Mouse (Mus musculus): ENCODE data around the gene Rimklb. TPM values are rescaled to one million over a fixed set of nuclear protein-coding genes. Genes with fewer than 3 reads are reported as not detected.

Rimklb gene
- polyA plus RNA-seq, 1 experiment from 2014 or later, result 8.3 TPM

- Histone ChIP-seq H3K9ac (ENCODE audit: low read length) (no peak overlapping the region), H3K9me3 (ENCODE audit: control insufficient read depth, low read length) (no peaks in the 10 kb centered on the region), H3K4me3 (ENCODE audit: low read length) (no peak overlapping the region), H3K4me1 (replicated peaks; ENCODE audit: control insufficient read depth, insufficient read depth, low read length) (no peaks in the 10 kb centered on the region; the same call in 1 of the 2 replicates), H3K27me3 (ENCODE audit: control insufficient read depth, insufficient read depth, low read depth, low read length) (no peaks in the 10 kb centered on the region), H3K36me3 (ENCODE audit: control insufficient read depth, insufficient read depth, low read length) (no peaks in the 10 kb centered on the region), H3K27ac (ENCODE audit: low read length) (no peak overlapping the region), H3K4me2 (ENCODE audit: low read depth, low read length) (no peak overlapping the region)
- ATAC-seq (ENCODE audit: low read depth), result peak; percentile 43; the same call in 1 of the 2 replicates
- WGBS, result 30% methylated on average over 12 of the region's 12 CpGs
Observed at GRCm38 (mm10) chr6:122512914-122513878, 14.6 kb upstream of the Rimklb start.

GRCm38 (mm10) chr6:122508494-122508893, 9.9 kb upstream of the Rimklb start:
- H3K4me1 ChIP-seq (replicated peaks; ENCODE audit: control insufficient read depth, insufficient read depth, low read length), result no peaks in the 10 kb centered on the region
- no peaks in the 10 kb centered on the region for H3K36me3 ChIP-seq (ENCODE audit: control insufficient read depth, insufficient read depth, low read length)
- H3K9ac ChIP-seq (ENCODE audit: low read length), result no peak overlapping the region
- WGBS, result 70% methylated on average over 8 of the region's 8 CpGs
- no peaks in the 10 kb centered on the region for H3K9me3 ChIP-seq (ENCODE audit: control insufficient read depth, low read length)
- no peak overlapping the region for H3K4me3 ChIP-seq (ENCODE audit: low read length)
- H3K4me2 ChIP-seq (ENCODE audit: low read depth, low read length), result no peak overlapping the region
- ATAC-seq (ENCODE audit: low read depth), result peak; percentile 73
- H3K27me3 ChIP-seq (ENCODE audit: control insufficient read depth, insufficient read depth, low read depth, low read length), result no peaks in the 10 kb centered on the region
- no peak overlapping the region for H3K27ac ChIP-seq (ENCODE audit: low read length)

GRCm38 (mm10) chr6:122505545-122505944, 7.0 kb upstream of the Rimklb start, which contains the start of gene Mfap5:
TSS of gene Mfap5 (plus strand) at chr6:122505845.
- H3K9ac ChIP-seq (ENCODE audit: low read length), result no peak within 1 kb of the TSS
- H3K4me2 ChIP-seq (ENCODE audit: low read depth, low read length), result no peak within 1 kb of the TSS
- ATAC-seq (ENCODE audit: low read depth), result no peak
- 84% methylated on average over 3 of the region's 3 CpGs for WGBS
- H3K27me3 ChIP-seq (ENCODE audit: control insufficient read depth, insufficient read depth, low read depth, low read length), result no peaks in the 10 kb centered on the region
- no peak within 1 kb of the TSS for H3K4me3 ChIP-seq (ENCODE audit: low read length)
- H3K9me3 ChIP-seq (ENCODE audit: control insufficient read depth, low read length), result no peaks in the 10 kb centered on the region
- no peak within 1 kb of the TSS for H3K27ac ChIP-seq (ENCODE audit: low read length)
- no peaks in the 10 kb centered on the region for H3K36me3 ChIP-seq (ENCODE audit: control insufficient read depth, insufficient read depth, low read length)
- H3K4me1 ChIP-seq (replicated peaks; ENCODE audit: control insufficient read depth, insufficient read depth, low read length), result no peaks in the 10 kb centered on the region

GRCm38 (mm10) chr6:122505041-122505440, 6.5 kb upstream of the Rimklb start:
- no peaks in the 10 kb centered on the region for H3K4me1 ChIP-seq (replicated peaks; ENCODE audit: control insufficient read depth, insufficient read depth, low read length)
- H3K9me3 ChIP-seq (ENCODE audit: control insufficient read depth, low read length), result no peaks in the 10 kb centered on the region
- no peak overlapping the region for H3K9ac ChIP-seq (ENCODE audit: low read length)
- H3K4me2 ChIP-seq (ENCODE audit: low read depth, low read length), result no peak overlapping the region
- no peak overlapping the region for H3K27ac ChIP-seq (ENCODE audit: low read length)
- 0 out of 2 replicates have a peak, but pooled peaks have one; percentile 28 for ATAC-seq (ENCODE audit: low read depth)
- H3K36me3 ChIP-seq (ENCODE audit: control insufficient read depth, insufficient read depth, low read length), result no peaks in the 10 kb centered on the region
- H3K27me3 ChIP-seq (ENCODE audit: control insufficient read depth, insufficient read depth, low read depth, low read length), result no peaks in the 10 kb centered on the region
- H3K4me3 ChIP-seq (ENCODE audit: low read length), result no peak overlapping the region
- WGBS, result 39% methylated on average over 4 of the region's 4 CpGs

GRCm38 (mm10) chr6:122496501-122496900, 2.1 kb downstream of the Rimklb start:
- Histone ChIP-seq H3K9me3 (ENCODE audit: control insufficient read depth, low read length) (no peaks in the 10 kb centered on the region), H3K4me3 (ENCODE audit: low read length) (no peak overlapping the region), H3K27ac (ENCODE audit: low read length) (peak overlapping the region; percentile 79; the same call in 1 of the 2 replicates), H3K9ac (ENCODE audit: low read length) (no peak overlapping the region), H3K36me3 (ENCODE audit: control insufficient read depth, insufficient read depth, low read length) (no peaks in the 10 kb centered on the region), H3K4me2 (ENCODE audit: low read depth, low read length) (no peak overlapping the region), H3K4me1 (replicated peaks; ENCODE audit: control insufficient read depth, insufficient read depth, low read length) (peaks cover 13% of the 10 kb centered on the region), H3K27me3 (ENCODE audit: control insufficient read depth, insufficient read depth, low read depth, low read length) (no peaks in the 10 kb centered on the region)
- 26% methylated on average over 5 of the region's 5 CpGs for WGBS
- ATAC-seq (ENCODE audit: low read depth), result no peak

- Histone ChIP-seq H3K36me3 (ENCODE audit: control insufficient read depth, insufficient read depth, low read length) (no peaks in the 10 kb centered on the region), H3K9me3 (ENCODE audit: control insufficient read depth, low read length) (no peaks in the 10 kb centered on the region), H3K4me1 (replicated peaks; ENCODE audit: control insufficient read depth, insufficient read depth, low read length) (peaks cover 18% of the 10 kb centered on the region), H3K4me2 (ENCODE audit: low read depth, low read length) (peak overlapping the region; percentile 47), H3K4me3 (ENCODE audit: low read length) (peak overlapping the region; percentile 19), H3K27me3 (ENCODE audit: control insufficient read depth, insufficient read depth, low read depth, low read length) (no peaks in the 10 kb centered on the region), H3K9ac (ENCODE audit: low read length) (peak overlapping the region; percentile 12; the same call in 1 of the 2 replicates), H3K27ac (ENCODE audit: low read length) (peak overlapping the region; percentile 79)
- peak; percentile 80 for ATAC-seq (ENCODE audit: low read depth)
- 4% methylated on average over 21 of the region's 21 CpGs for WGBS
Observed at GRCm38 (mm10) chr6:122495082-122495881, 3.3 kb downstream of the Rimklb start.

- H3K9me3 ChIP-seq (ENCODE audit: control insufficient read depth, low read length), result no peaks in the 10 kb centered on the region
- ATAC-seq (ENCODE audit: low read depth), result no peak
- no peaks in the 10 kb centered on the region for H3K27me3 ChIP-seq (ENCODE audit: control insufficient read depth, insufficient read depth, low read depth, low read length)
- 59% methylated on average over 6 of the region's 6 CpGs for WGBS
- no peak overlapping the region for H3K4me3 ChIP-seq (ENCODE audit: low read length)
- no peak overlapping the region for H3K27ac ChIP-seq (ENCODE audit: low read length)
- H3K36me3 ChIP-seq (ENCODE audit: control insufficient read depth, insufficient read depth, low read length), result no peaks in the 10 kb centered on the region
- H3K4me1 ChIP-seq (replicated peaks; ENCODE audit: control insufficient read depth, insufficient read depth, low read length), result peaks cover 18% of the 10 kb centered on the region
- no peak overlapping the region for H3K4me2 ChIP-seq (ENCODE audit: low read depth, low read length)
- no peak overlapping the region for H3K9ac ChIP-seq (ENCODE audit: low read length)
Observed at GRCm38 (mm10) chr6:122493799-122494472, 4.6 kb downstream of the Rimklb start.

GRCm38 (mm10) chr6:122492479-122492878, 6.1 kb downstream of the Rimklb start:
- no peaks in the 10 kb centered on the region; the same call in 1 of the 2 replicates for H3K27me3 ChIP-seq (ENCODE audit: control insufficient read depth, insufficient read depth, low read depth, low read length)
- H3K9ac ChIP-seq (ENCODE audit: low read length), result no peak overlapping the region
- 30% methylated on average over 6 of the region's 6 CpGs for WGBS
- H3K27ac ChIP-seq (ENCODE audit: low read length), result no peak overlapping the region
- H3K4me2 ChIP-seq (ENCODE audit: low read depth, low read length), result no peak overlapping the region; the same call in 1 of the 2 replicates
- no peaks in the 10 kb centered on the region for H3K36me3 ChIP-seq (ENCODE audit: control insufficient read depth, insufficient read depth, low read length)
- ATAC-seq (ENCODE audit: low read depth), result no peak
- H3K4me3 ChIP-seq (ENCODE audit: low read length), result no peak overlapping the region
- peaks cover 18% of the 10 kb centered on the region for H3K4me1 ChIP-seq (replicated peaks; ENCODE audit: control insufficient read depth, insufficient read depth, low read length)
- H3K9me3 ChIP-seq (ENCODE audit: control insufficient read depth, low read length), result no peaks in the 10 kb centered on the region

All from lung, embryonic 16.5 days (tissue).